Comparison of ENCODE assay signal across 27 mouse cellular contexts in genomic region chr19:16375881-16376280, GRCm38 (mm10). TPM values are rescaled to one million over a fixed set of nuclear protein-coding genes. Genes with fewer than 3 reads are reported as not detected.
"Had no signal": no experiment of that assay in that cellular context is flagged by ENCODE, and none has a peak within 500 bp of the region (broad histone marks: within the 10 kb centered on the region; RNA-seq: fewer than 3 reads in every experiment).

No protein-coding gene starts in this region.

- H3K4me3 ChIP-seq: embryonic facial prominence, embryonic 10.5 days; embryonic facial prominence, embryonic 12.5 days; embryonic facial prominence, embryonic 13.5 days; embryonic facial prominence, embryonic 15.5 days; erythroblast, embryonic 14.5 days; forebrain, embryonic 10.5 days; forebrain, embryonic 12.5 days; forebrain, embryonic 13.5 days; forebrain, embryonic 15.5 days; gastrocnemius, adult 2 months had no signal

- H3K27ac ChIP-seq: embryonic facial prominence, embryonic 10.5 days; embryonic facial prominence, embryonic 12.5 days; embryonic facial prominence, embryonic 13.5 days; embryonic facial prominence, embryonic 15.5 days; forebrain, embryonic 10.5 days; forebrain, embryonic 12.5 days; forebrain, embryonic 13.5 days; forebrain, embryonic 15.5 days; gastrocnemius, adult 2 months had no signal

- ATAC-seq: forebrain, embryonic 13.5 days; forebrain, embryonic 14.5 days; forebrain, embryonic 15.5 days; forebrain, embryonic 16.5 days; forebrain, postnatal 0 days had no signal

- H3K4me1 ChIP-seq: embryonic facial prominence, embryonic 12.5 days; embryonic facial prominence, embryonic 15.5 days had no signal

- H3K9ac ChIP-seq: embryonic facial prominence, embryonic 12.5 days; embryonic facial prominence, embryonic 13.5 days; embryonic facial prominence, embryonic 15.5 days; forebrain, embryonic 12.5 days; forebrain, embryonic 13.5 days; forebrain, embryonic 15.5 days; forebrain, postnatal 0 days had no signal

- H3K9me3 ChIP-seq: embryonic facial prominence, embryonic 10.5 days; embryonic facial prominence, embryonic 12.5 days; embryonic facial prominence, embryonic 13.5 days; embryonic facial prominence, embryonic 15.5 days; forebrain, embryonic 10.5 days; forebrain, embryonic 12.5 days; forebrain, embryonic 13.5 days; forebrain, embryonic 15.5 days had no signal

- H3K27me3 ChIP-seq: embryonic facial prominence, embryonic 12.5 days; embryonic facial prominence, embryonic 13.5 days; embryonic facial prominence, embryonic 15.5 days; forebrain, embryonic 12.5 days; forebrain, embryonic 13.5 days; forebrain, embryonic 15.5 days had no signal

- DNase-seq: cerebellum, adult 18-20 months; cerebellum, adult 2 months; cerebellum, adult 8-10 months; cerebellum, adult 9-10 months; cerebellum, adult 9-11 months; cerebellum, postnatal 10 days; cerebellum, postnatal 14 days; cerebellum, postnatal 25 days; cerebellum, postnatal 36 days; embryo, embryonic 11 days; forebrain, postnatal 0 days; gastrocnemius, adult 2 months; gastrocnemius, postnatal 10 days; gastrocnemius, postnatal 14 days; gastrocnemius, postnatal 25 days; gastrocnemius, postnatal 36 days had no signal

- H3K4me2 ChIP-seq: embryonic facial prominence, embryonic 12.5 days; embryonic facial prominence, embryonic 13.5 days; embryonic facial prominence, embryonic 15.5 days; forebrain, embryonic 12.5 days; forebrain, embryonic 13.5 days; forebrain, embryonic 15.5 days had no signal

RNA-seq across cellular contexts. Expression of gene Gna14, which starts 59.7 kb away (rescaled TPM):
- polyA plus RNA-seq: erythroblast, embryonic 14.5 days had no signal
